Mouse (Mus musculus): ENCODE measurements around the gene Faxc.
A peak's percentile ranks its signal among the peaks of the same experiment; 100 is the strongest.

The Faxc gene

DNA sequence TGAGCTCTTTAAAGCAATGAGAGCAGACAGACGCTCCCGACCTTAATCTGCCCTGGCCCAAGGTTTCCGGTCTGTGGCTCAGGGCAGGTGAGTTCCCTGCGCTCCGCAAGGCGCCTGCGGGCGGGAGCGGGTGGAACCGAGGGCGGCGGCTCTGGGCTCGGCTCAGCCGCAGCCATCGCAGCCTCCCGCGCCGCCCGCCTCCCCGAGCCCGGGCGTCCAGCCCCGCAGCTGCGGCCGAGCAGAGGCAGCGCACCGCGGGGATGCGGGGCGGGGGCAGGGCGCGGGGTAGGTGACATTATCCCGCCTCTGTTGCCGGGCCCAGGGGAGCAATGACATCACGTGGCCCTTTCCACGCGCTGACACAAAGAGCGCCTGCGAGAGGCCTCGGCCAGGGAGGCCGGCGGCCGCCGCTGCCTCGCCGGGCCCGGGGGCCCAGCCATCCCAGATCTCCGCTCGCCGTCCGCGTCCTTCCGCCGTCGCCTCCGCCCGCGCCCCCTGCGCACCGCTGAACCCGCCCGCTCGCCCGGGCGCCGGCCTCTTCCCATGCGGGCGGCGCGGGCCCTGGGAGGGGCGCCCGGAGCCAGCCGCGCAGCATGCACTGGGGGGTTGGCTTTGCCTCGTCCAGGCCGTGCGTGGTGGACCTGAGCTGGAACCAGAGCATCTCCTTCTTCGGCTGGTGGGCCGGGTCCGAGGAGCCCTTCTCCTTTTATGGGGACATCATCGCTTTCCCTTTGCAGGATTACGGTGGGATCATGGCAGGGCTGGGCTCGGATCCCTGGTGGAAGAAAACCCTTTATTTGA lies at the start of gene Faxc:
Gene Faxc (plus strand): TSS at position 359 of the 801 bp plus-strand sequence.
- peak; percentile 31 for DNase-seq (ENCODE audit: low read depth, low spot score)

DNA sequence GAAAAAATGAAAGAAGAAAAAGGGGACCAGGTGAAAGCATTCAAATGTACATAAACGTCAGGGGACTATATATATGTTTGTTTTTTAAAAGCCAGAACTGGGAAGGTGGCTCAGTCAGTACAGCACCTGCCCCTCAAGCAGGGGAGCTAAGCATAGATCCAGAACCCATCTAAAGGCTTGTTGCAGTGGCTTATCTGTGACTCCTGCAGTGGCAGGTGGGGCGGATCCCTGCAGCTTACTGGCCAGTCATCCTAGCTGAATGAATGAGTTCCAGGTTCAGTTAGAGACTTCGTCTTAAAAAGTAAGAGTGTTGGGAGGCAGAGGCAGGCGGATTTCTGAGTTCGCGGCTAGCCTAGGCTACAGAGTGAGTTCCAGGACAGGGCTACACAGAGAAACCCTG lies 48.3 kb upstream of the Faxc start:
- DNase-seq (ENCODE audit: low read depth, low spot score), result no peak

DNA sequence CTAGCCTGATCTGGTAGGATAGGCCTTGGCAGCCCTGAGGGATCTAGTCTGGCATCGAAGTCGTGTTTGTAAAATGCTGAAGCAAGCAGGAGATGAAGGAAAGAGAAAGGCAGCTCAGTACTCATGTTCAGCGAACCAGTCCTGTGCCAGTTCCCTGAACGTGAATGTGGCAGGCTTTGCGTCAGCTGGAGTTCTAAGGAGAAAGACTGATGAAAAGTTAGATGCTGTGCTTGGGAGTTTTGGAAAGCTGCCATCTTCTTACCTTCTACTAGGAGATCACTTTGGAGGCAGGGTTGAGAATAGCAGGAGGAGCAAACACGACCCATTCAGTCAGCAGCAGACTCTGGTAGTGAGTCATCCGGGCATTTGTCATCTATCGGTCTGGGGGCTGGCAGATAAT lies 45.3 kb upstream of the Faxc start:
- no peak for DNase-seq (ENCODE audit: low read depth, low spot score)

DNA sequence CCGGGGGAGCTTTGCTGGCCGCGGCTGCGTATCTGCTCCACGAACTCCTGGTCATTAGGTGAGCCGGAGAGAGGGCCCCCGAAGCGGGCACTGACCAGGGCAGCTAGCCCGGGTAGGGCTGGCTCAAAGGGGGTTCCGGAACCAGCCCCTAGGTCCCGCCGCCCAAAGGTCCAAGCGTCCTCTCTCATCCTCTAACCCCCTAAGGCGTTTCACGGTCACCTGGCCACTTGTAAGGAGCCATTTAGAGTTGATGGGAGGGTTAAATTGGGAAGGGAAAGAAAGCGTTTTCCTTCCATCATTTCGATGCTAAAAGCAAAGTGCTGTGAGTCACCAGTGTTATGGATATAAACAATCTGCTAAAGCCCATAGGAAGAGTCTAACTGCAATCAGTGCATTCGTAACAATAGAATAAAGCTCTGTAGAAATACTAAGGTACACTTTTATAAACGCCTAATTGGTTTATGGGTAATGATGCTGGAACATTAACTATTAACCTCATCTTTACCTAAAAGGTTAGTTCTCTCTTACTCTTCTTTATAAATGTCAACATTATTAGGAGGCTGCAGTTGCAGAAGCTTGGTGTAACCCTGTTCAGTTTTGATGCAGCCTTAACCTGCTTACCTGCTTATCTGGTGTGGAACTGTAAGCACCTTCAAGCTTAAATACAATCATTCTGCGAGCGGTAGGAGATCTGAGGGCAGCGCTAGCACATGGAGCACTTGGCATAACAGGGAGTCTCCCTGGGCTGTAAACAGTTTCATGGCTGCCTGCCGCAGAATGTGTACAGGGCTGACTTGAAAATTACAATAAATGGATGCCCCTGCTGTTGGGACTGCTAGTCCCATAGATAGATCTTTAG lies 872 bp downstream of the Faxc start:
- no peak for DNase-seq (ENCODE audit: low read depth, low spot score)

DNA sequence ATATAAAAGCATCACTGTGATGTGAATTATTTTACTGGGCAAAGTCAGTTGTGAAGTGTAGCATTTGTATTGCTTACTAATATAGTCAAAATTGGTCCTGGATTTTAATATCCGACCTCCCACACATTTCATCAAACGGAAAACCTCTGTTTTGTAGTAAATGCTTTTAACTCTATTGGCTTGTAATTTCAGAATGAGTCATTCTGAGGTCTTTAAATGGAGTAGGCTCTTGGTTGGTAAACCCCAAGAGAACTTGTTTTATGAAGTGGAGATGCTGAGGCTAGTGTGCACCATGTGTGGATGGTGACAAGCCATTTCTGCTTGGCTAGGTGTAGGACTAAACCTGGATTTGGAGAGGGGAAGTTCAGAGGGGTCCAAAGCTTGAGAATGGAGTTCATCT lies 4.2 kb downstream of the Faxc start:
- DNase-seq (ENCODE audit: low read depth, low spot score), result no peak

DNA sequence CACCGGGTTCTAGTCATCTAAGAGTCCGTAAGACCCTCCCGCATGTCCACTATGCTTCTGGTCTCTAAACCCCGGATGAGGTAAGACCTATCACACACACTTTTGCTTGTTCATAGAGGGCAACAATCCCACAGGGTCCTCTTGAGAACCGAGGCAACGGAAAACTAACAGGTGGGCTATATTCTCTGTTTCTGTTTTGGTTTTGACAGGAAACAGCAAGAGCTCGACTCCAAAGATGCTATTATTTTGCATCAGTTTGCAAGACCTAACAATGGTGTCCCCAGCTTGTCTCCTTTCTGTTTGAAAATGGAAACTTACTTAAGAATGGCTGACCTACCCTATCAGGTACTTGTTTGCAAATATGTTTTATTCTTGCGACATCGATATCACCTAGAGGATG lies 5.3 kb downstream of the Faxc start:
- DNase-seq (ENCODE audit: low read depth, low spot score), result no peak

DNA sequence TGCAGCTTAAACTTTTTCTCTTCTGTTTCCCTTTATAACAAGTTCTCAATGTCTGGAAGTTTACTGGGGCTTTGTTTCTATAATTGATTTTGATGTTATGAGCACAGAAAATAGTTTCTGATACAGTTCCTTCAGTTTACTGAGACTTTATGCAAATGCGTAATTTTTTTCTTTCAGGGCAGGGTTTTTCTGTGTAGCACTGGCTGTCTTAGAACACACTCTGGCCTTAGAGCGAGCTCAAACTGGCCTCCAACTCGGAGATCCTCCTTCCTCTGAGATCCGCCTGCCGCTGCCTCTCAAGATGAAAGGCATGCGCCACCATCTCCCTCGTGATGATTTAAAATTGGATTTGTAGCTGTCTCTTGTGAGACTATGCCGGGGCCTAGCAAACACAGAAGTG lies 6.8 kb downstream of the Faxc start:
- DNase-seq (ENCODE audit: low read depth, low spot score), result no peak

DNA sequence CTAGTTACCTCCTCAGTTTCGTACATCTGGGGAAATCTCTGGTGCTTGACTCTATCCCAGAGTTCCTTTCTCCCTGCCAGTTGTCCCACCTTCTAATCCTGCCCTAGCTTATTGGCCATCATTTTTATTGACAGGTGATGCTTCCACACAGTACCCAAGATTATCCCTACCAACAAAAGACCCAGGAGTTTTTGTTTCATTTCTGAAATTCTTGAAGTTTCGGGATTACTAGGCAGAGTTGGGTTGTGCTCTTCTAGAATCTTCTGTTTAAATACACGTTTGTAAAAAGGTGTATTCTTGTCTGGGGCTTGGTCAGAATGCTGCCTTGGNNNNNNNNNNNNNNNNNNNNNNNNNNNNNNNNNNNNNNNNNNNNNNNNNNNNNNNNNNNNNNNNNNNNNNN lies 13.5 kb downstream of the Faxc start:
- no peak for DNase-seq (ENCODE audit: low read depth, low spot score)

DNA sequence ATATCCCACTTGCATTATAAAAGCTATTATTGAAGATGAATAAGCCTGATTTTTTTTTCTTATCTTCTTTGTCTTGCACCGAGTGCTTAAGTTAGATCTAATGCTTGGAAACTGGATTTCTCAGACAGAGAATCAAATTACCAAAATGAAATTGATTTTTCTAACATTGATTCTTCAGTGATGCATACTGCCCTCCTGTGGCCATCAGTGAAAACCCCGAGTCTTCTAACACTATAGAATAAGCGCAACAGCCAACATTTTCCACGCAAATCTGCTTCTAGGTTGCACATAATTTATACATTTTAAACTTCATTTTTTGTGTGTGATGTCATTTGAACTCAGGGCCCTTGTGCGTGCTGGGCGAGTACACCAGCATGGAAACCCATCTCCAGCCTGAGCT lies 20.3 kb downstream of the Faxc start:
- DNase-seq (ENCODE audit: low read depth, low spot score), result no peak

DNA sequence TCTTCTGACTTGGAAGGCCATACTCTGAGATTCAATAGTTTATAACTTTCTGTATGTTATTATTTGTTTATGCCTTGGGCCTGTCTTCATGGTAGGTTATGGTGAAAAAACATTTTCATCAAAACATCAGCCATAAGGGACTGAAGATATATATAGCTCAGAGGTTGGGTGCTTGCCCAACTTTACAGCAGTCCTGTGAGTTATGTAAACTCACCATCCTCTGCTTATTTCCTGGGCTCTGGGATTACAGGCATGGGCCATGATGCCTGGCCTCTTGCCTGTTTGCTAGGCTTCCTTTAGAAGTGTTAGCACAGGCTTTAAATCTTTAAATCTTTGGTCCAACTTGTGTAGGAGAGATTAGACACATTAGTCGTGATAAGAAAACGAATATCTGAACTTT lies 21.1 kb downstream of the Faxc start:
- no peak for DNase-seq (ENCODE audit: low read depth, low spot score)

DNA sequence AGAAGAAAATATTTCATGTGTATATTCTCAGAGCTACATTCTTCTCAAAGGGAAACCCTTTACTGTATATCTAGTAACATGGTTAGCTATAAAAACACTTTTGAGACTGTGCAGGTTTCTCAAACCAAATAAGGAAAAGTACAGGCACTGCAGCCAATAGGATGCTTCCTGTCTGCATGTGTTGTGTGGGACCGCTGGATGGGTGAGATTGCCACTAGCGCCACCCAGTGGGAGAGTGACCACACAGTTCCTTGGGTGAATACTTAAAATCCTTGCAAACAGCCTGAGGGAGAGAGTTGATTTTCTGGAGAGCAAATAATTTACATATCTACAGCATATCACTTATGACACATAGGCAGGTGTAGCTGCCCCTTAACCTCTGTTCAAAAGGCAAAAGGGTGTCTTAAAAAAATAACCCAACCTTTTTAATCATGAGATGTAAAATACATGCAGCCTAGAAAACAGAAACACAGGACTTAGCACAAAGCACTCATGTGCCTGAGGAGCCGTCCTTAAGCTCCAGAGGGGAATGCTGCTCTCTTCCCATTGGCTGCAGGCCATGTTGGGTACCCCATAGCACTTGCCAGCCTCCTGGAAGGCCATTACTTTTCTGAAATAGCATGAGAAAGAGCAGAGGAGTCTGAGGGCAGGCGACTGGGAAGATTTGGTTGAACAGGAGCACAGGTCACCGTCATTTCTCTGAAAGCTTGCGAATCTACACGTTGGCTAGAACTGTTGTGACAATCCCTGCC lies 26.6 kb downstream of the Faxc start:
- peak; percentile 90 for DNase-seq (ENCODE audit: low read depth, low spot score)

DNA sequence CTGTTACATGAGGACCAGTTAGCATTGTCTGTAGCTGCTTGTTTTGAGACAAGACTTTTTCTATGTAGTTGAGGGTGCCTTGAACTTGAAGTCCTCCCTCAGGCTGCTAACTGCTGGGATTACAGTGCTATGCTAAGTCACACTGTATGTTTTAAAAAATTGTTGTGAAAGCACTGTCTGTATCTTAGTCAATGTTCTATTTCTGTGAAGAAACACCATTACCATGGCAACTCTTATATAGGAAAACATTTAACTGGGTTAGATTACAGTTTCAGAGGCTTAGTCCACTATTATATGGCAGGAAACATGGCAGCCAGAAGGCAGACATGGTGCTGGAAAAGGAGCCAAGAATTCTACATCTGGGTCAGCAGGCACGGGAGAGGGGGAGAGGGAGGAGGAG lies 40.8 kb downstream of the Faxc start:
- no peak for DNase-seq (ENCODE audit: low read depth, low spot score)

DNA sequence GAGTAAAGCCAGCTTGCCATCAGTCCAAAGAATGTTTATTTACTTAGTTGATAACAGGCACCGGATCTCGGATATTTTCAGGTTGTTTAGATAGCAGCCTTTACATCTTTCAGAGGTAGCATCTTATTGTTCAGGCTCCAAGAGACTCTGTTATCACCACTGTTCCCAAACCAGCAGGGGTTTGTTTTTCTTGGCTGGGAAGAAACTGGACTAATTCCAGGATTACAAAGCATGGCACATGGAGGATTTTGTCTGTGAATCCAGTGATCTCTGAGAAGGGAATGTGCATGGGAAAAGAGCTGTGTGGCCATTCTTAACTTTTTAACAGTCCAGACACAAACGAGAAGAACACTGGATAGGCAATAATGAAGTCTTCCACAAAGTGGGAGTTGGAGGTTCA lies 43.0 kb downstream of the Faxc start:
- DNase-seq (ENCODE audit: low read depth, low spot score), result no peak

DNA sequence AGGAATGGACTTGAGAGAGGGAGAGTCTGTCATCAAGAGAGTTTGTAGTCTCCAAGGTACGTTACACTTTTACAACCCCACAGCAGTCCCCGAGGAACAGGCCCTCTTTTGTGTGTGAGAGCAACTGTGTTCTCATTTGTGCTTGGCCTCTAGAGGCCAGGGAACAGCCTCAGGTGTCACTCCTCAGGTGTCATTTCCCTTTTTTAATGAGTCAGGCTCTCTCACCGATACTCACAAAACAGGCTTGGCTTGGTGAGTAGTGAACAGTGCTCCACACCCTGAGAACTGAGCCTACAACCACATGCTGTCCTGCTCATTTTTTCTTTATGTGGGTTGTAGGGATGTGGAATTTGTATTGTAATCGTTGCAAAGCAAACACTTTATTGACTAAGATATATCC lies 49.3 kb downstream of the Faxc start:
- DNase-seq (ENCODE audit: low read depth, low spot score), result no peak

DNA sequence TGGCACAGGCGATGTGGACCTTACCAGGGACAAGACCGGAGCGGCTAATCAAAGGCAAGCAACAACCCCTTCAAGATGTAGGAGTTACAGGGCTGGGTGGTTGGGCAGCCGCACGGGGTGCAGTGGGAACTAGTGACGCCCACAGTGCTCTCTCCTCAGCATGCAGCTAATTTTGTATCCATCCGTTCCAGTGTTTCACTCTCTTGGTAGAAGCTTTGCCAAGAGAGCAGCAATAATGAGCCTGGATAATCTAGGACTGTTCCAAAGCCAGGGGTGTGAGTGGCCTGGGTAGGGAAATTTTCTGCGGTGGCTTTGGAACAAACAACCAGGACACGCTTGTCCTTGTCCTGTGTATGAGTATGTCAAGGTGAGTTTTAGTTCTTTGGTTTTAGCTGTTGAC lies 51.3 kb downstream of the Faxc start:
- no peak for DNase-seq (ENCODE audit: low read depth, low spot score)

DNA sequence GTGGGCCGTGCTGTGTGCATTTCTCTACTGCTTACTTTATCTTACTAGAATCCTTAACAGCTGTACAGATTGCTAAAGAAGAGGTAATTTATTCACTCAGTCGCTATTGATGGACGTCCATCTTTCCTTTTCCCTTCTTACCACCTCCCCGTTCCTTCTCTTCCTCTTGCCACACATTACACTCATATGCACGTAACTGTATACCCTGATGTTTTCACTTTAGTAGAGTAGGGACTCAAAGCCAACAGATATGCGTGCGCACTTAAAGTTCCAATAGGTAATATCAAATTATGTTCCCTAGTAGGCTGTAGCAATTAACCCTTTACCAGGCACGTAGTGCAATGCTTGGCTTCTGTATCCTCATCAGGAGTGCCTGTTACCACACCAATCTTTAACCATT lies 55.7 kb downstream of the Faxc start:
- DNase-seq (ENCODE audit: low read depth, low spot score), result no peak

DNA sequence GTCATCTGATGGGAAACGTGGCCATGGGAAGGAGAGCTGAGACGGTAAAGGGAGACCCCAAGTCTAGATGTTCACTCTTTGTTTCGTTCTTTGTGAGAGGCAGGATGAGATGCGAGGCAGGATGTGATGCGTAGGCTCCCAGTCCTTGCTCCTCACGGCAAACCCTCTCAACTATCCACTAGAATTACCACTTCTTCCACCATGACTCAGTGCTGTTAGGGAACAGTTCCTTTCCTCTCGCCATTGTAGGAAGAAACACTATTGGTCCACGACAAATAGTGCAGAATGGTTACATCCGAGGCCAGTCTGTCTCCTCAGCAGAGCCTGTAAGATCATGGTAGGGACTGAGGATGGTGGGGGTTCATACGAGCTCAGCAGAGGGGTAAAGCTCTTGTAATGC lies 56.3 kb downstream of the Faxc start:
- DNase-seq (ENCODE audit: low read depth, low spot score), result no peak

DNA sequence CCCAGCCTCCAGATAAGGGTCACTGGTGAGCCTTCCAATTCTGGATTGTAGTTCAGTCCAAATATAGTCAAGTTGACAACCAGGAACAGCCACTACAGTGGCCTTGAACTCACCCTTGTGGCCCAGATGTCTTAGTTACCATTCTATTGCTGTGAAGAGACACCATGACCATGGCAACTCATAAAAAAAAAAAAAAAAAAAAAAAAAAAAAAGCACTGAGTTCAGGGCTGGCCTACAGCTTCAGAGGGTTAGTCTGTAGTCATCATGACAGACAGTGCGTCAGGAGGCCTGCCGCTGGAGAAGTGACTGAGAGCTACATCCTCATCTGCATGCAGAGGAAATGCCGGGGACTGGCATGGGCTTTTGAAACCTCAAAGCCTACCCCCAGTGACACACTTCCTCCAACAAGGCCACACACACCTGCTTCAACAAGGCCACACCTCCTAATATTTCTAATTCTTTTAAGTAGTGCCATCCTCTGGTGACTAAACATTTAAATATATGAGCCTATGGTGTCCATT lies 58.5 kb downstream of the Faxc start:
- DNase-seq (ENCODE audit: low read depth, low spot score), result no peak

DNA sequence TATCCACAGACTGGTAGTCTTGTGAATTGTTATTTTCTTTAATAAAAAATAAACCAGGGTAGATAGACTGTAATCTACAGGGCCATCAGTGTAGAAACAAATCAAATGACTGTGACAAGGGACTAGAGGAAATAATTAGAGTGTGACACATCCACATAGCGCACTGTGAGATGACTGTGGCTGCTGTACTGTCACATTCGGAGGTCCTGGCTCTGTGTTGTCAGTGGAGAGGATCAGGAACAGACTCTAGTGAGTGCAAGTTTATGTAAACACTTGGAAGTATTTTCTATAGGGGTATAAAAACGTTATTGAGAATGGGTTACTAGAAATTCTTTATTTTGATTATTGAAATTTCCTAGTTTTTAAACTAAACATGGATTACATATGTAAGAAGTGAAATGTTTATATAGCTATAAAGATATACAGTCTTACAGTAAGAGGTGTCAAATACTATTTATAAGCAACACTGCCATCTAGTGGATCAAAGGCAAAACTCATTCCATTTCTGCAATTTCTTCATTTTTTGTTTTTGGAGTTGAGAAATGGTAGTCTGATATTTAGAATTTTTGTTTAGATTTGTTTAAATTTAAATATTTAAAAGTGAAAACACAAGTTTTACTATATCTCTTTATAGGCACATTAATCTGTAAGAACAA lies 59.6 kb downstream of the Faxc start:
- peak; percentile 15 for DNase-seq (ENCODE audit: low read depth, low spot score)

DNA sequence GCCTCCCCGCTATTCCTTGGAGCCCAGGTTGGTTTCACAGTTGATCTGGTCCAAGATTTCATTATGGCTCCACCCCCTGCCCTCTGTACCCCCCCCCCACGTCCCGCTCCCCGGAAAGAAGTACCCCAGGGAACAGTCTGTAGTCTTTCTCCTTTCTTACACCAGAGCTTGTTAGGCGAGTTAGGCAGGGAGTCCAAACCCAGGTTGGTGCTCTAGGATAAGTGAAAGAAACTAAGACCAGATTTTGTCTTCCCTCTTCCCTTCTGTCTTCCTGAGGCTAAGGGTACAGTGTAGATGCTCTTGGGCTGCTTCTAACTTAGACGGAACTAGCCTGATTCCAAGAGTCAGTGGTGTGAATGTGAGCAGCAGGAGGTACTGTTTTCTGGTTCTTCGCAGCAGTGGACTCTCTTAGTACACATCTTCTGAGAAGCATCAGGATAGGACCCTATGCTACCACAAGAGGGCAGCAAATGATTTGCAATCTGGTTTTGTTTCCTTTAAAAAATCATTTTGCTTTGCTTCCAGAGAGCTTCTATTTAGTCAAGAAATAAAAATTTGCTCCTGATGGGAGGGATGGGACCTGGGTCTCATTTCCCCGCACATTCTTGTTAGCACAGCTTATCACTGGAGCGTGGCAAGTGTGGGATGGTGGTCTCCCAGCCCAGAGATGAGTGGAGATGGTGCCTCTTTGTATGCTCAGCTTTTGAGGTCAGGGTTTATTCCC lies 86.7 kb downstream of the Faxc start:
- peak; percentile 80 for DNase-seq (ENCODE audit: low read depth, low spot score)

DNA sequence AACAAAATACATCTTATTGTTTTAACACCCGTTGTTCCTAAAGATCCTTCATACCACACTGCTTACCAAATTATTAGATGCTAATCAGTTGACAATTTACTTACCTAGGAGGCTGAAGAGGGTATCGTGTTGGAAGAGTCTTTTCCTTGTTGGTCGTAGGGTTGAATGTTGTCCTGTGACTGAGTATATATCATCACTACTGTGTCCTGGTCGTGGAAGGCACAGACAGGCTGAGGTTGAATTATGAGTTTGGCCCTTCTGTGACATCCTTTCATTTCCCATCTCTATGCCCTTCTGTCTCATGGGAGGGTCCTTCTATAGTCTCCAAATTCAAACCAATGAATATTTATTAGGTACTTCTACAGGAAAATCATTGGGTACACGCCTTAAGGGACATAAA lies 87.3 kb downstream of the Faxc start:
- no peak for DNase-seq (ENCODE audit: low read depth, low spot score)
